Mouse (Mus musculus): Measurements from ENCODE around the gene Syne3.

GRCm38 (mm10) chr12:104922647-104923046, 87.0 kb downstream of the Syne3 start:
- TF ChIP-seq CTCF (IDR thresholded peaks at IDR 0.05; ENCODE audit: low read depth), result no peak
- no peak for TF ChIP-seq EP300 (IDR thresholded peaks at IDR 0.05; ENCODE audit: low read depth)

Measured in heart, postnatal 0 days (tissue).